Mouse (Mus musculus): ENCODE results near the gene Ndufa10.
A peak's percentile ranks its signal among the peaks of the same experiment; 100 is the strongest.
"Not testable (repeated sequence)": the region's sequence is repeated elsewhere in the genome, so short reads cannot be mapped to it uniquely, and the experiment has no call there.

The Ndufa10 gene

GRCm38 (mm10) chr1:92473165-92474041, at the start of gene Ndufa10:
Ndufa10 (minus strand) TSS chr1:92473860.
- peak; percentile 96 for DNase-seq

DNA sequence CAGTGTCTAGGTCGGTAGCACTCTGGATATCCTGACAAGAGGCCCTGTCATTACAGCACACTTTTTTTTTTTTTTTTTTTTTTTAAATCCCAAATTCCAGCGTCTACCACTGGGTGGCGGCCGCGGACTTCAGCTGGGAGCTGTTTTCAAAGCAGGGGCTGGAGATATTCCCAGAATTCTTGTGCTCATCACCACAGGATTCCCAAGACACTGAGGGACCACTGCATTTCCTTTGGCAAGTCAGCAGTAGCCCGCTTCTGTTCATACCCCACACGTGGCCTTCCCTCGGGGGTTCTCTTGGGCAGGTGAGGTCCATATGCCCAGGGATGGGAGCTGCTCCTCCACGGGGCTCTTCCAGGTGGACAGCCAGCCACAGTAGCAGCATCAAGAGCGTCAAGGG, 47.7 kb upstream of the Ndufa10 start:
- DNase-seq, result peak; percentile 54

- no peak for DNase-seq
Measured at GRCm38 (mm10) chr1:92519046-92519445, 45.4 kb upstream of the Ndufa10 start.

- DNase-seq, result no peak
Measured at GRCm38 (mm10) chr1:92518561-92518960, 44.9 kb upstream of the Ndufa10 start, which contains the start of gene Olfr1414. Olfr1414 (minus strand) TSS chr1:92518661.

DNA sequence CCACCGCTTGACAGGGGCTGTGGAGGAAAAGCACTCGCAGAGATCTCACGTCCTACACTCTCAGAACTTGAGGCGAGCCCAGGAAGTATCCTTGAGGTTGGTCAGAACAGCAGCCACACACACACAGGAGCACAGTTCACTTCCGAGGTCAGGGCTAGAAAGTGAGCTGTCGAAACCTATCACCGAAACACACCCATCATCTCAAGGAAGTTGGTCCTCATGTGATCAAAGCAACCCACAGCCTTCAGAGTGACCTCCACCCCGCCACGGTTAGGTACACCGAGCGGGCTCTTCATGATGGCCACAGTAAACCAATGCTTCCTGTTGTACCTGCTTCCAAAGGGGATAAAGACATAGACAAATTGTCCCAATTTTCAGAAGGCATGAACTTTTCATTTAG, 41.7 kb upstream of the Ndufa10 start:
- DNase-seq, result no peak

DNA sequence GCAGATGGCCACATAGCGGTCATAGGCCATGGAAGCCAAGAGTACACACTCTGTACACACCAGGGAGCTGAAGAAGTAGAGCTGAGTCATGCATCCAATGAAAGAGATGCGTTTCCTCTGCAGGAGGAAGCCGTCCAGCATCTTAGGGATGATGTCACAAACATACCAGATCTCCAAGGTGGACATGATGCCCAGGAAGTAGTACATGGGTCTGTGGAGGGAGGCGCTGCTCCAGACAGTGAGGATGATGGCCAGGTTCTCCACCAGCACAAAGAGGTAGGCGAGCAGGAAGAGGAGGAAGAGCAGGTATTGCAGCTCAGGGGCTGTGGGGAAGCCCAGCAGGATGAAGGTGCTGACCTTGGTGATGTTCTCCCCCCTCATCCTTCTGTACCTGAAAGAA, 38.0 kb upstream of the Ndufa10 start:
- not testable (repeated sequence) for DNase-seq

DNA sequence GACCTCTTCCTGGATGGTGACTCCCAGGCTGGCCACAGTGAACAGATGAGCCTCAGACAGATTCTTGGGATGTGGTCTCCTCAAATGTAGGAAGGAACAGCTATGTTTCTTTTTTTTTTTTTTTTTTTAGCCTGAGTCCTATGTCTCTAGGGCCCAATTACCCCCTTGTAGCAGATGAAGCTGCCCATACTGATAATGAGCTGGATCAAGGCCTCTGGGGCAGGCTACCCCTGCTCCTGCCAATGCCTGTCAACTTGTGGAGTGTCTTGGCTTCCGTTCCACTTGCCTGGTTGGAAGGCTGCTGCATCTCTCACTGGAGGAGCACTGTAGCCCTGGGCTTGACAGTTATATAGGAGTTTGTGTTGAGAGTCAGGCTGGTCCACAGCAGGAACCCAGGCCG, 22.3 kb upstream of the Ndufa10 start, which contains the start of gene Olfr1415:
TSS of gene Olfr1415 (minus strand) at position 101 of the 400 bp plus-strand sequence.
- DNase-seq, result no peak

- DNase-seq, result no peak
Measured at GRCm38 (mm10) chr1:92485013-92485412, 11.4 kb upstream of the Ndufa10 start, which contains the start of gene Olfr1416. Olfr1416 (minus strand) TSS chr1:92485113.

GRCm38 (mm10) chr1:92474066-92474578, 462 bp upstream of the Ndufa10 start:
- no peak for DNase-seq

GRCm38 (mm10) chr1:92468891-92469290, 4.8 kb downstream of the Ndufa10 start:
- no peak for DNase-seq

GRCm38 (mm10) chr1:92458416-92458815, 15.2 kb downstream of the Ndufa10 start:
- no peak for DNase-seq

GRCm38 (mm10) chr1:92457758-92458157, 15.9 kb downstream of the Ndufa10 start:
- peak; percentile 46 for DNase-seq

- no peak for DNase-seq
Measured at GRCm38 (mm10) chr1:92453751-92454445, 19.8 kb downstream of the Ndufa10 start.

DNA sequence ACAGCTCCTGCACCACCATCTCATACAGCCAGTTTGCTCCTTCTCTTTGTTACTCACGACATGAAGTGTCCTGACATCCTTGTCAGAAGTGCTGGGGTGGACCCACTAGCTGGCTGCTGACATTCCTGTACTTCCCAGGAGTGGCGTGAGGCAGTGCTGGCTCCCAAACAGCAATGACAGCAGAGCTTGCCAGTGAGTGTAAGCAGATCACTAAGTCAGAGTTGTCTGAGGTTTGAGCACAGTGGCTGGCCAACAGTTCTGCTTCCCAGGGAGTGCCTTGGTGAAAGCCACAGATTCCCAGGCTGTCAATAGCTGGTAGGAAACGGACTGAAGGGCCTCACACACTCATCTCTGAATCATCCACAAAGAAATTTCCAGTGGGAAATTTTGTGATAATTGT, 25.4 kb downstream of the Ndufa10 start:
- DNase-seq, result no peak

DNA sequence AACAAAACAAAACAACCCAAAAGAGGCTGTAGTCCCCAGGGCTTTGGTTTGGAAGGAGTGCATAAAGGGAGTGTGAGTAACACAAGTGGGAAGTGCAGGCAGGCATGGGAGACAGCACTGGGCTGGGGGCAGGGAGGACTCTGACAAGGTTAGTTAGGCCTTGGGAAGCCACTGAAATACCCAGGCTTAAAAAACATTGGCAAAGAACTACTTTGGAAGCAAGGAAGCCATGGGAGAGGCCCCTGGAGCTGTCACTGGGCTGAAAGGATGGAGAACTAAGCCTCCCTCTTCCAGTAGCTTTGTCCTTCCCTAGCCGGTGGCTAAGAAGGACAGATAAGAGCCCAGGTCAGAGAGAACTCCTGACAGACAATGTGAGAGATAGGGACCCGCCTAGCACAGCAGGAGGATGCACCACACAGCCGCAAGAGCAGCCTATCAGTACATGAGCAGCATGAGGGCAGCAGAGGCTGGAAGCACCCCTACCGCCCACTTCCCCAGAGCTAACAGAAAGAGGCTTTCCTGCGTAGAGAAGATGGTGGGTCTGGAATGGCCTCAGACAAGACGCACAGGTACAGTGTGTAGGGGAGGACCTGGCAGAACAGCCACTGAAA, 32.1 kb downstream of the Ndufa10 start:
- no peak for DNase-seq

DNA sequence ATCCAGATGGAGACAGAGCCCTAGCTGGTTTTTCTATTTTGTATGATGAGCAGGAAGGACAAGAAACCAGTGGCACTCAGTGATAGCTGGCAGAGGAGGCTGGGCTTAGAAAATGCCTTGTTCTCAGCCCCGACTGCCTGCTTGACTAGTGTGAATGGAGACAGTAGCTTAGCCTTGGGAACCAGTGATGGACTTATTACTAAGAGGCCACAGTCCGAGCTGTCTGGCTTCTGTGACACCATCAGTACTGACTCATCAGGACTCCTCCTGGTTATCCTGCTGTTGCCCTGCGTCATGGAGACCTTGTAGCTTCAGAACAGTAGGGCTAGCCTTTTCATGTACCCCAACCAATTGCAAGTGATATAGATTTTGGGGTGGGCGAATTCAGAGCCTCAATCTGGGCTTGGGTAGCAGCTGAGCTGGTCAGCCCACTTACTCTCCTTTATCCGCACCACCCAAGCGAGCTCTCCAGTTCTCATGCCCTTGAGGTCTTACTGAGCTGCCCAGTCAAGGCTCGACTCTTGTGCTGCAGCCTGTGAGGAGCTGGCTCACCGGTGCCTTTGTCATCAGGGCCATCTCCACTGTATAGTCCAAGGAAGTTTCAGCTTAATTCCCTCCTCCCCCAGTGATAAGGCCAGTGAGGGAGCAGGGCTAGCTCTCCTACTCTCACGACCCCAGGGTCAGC, 33.5 kb downstream of the Ndufa10 start:
- DNase-seq, result no peak

- DNase-seq, result peak; percentile 80
Measured at GRCm38 (mm10) chr1:92437678-92438271, 35.9 kb downstream of the Ndufa10 start.

- peak; percentile 51 for DNase-seq
Measured at GRCm38 (mm10) chr1:92436831-92437321, 36.8 kb downstream of the Ndufa10 start.

DNA sequence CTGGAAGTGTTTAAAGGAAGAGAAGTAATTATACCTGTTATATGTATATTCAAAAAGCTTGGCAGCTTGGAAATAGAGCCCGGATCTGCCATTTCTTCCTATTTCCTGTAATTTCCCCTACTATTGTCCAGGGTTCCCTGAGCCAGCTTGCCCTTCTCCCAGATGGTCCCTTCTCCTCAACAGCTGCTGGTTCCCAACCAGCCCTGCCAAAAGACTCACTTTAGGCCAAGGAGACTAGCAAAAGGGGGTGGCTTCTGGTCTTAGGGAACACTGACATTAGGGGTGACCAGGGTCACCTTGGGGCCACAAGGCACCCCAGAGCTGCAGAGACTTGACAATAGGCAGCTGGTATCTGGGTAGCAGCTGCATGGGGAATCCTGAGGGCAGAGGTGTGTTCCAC, 38.7 kb downstream of the Ndufa10 start:
- no peak for DNase-seq

DNA sequence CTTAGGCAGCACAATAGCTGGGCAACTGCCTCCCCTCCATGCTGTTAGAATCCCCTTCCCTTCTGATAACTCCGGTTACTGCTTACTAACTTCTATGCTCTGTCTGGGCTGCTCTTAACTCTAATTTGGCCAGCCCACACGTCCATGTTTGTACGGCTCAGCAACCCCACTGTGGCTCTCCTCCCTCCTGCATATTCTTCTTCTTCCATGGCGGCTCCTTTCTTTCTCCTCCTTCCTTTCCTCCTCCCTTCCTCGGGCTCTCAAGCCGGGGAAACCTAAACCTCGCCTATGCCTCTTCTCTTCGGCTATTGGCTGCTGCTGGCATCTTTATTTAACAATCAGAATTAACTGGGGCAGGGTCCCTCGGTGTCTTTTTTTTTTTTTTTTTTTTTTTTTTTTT, 40.9 kb downstream of the Ndufa10 start:
- no peak for DNase-seq

DNA sequence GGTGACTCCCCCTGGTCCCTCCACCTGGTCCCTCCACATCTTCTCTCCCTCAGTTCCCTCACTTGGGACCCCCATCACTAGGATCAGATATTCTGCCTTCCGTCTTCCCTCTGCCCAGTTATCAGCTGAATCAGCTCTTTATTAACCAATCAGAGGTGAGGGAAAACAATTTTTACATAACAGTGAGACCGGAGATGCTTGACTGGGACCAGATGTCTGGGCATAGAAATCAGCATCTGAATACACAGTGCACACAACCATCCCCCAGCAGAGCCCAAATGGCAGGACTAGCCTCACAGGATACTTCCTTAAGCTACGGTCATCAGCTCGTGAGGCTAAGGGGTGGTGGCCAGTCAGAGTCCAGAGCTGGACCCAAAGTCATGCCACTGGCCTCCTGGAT, 41.6 kb downstream of the Ndufa10 start:
- no peak for DNase-seq

- DNase-seq, result no peak
Measured at GRCm38 (mm10) chr1:92431420-92431819, 42.2 kb downstream of the Ndufa10 start.

Data from cerebellum, adult 8-10 months (tissue).